9 mouse cellular contexts compared by ENCODE assay signal in genomic region chr17:34712951-34713350, GRCm38 (mm10). TPM values are rescaled to one million over a fixed set of nuclear protein-coding genes. Genes with fewer than 3 reads are reported as not detected.
DNase-seq lines count a peak whose midpoint lies in the region; ATAC-seq and TF ChIP-seq lines count a peak whose summit lies in the region.
"Had no signal": no experiment of that assay in that cellular context is flagged by ENCODE, and none has a peak within 500 bp of the region (broad histone marks: within the 10 kb centered on the region; RNA-seq: fewer than 3 reads in every experiment).

No protein-coding gene starts in this region.

- no peaks in the 10 kb centered on the region for H3K4me1 ChIP-seq in lung, postnatal 0 days (ENCODE audit: insufficient read depth, low read depth, low read length)

- peak; percentile 45 for DNase-seq in CD4-positive, CD25-positive, alpha-beta regulatory T cell, adult 2 months (ENCODE audit: low read depth, low spot score)
- DNase-seq in 416B (ENCODE audit: low read depth) = peak; percentile 58
- peak; percentile 22 for DNase-seq in c-Kit-positive CD71-negative TER-119-negative erythroid progenitor cells, embryonic 14.5 days (ENCODE audit: low read depth)
- DNase-seq in gastrocnemius, postnatal 10 days = peak; percentile 75
- peak; percentile 61 to 90 for DNase-seq in kidney, postnatal 36 days
- peak; percentile 62 for DNase-seq in lung, postnatal 0 days (ENCODE audit: low spot score)
- peak; percentile 40 to 77 for DNase-seq in spleen, postnatal 4 days (ENCODE audit: low spot score in 2 of 2)

- no peaks in the 10 kb centered on the region for H3K27me3 ChIP-seq in lung, postnatal 0 days (replicated peaks; ENCODE audit: insufficient read depth, low read length)

- peak; percentile 81 for TF ChIP-seq CTCF in lung, postnatal 0 days (IDR thresholded peaks at IDR 0.05)

- no peak overlapping the region for H3K4me3 ChIP-seq in lung, postnatal 0 days (ENCODE audit: low read depth, low read length)

- no peak overlapping the region for H3K27ac ChIP-seq in lung, postnatal 0 days (ENCODE audit: low read length)

- TF ChIP-seq EP300 in lung, postnatal 0 days (IDR thresholded peaks at IDR 0.05) = no peak

- no peak overlapping the region for H3K4me2 ChIP-seq in lung, postnatal 0 days (replicated peaks; ENCODE audit: low read depth, low read length)

- no peaks in the 10 kb centered on the region for H3K9me3 ChIP-seq in lung, postnatal 0 days (ENCODE audit: low read length)

- 33% methylated on average over 6 of the region's 6 CpGs for WGBS in lung, postnatal 0 days

- H3K36me3 ChIP-seq in lung, postnatal 0 days (ENCODE audit: insufficient read depth, low read length) = no peaks in the 10 kb centered on the region

- no peak for ATAC-seq in CD4-positive, CD25-positive, alpha-beta regulatory T cell, adult 4 months
- ATAC-seq in lung, postnatal 0 days = peak; percentile 54

- H3K9ac ChIP-seq in lung, postnatal 0 days (replicated peaks; ENCODE audit: low read depth) = no peak overlapping the region

RNA-seq across cellular contexts. Expression of gene C4b, which starts 30.7 kb away (rescaled TPM):
- not detected for polyA plus RNA-seq in CD4-positive, CD25-positive, alpha-beta regulatory T cell, adult 4 months (2017; shearing (Covaris generic))
- total RNA-seq in gastrocnemius, postnatal 10 days (2021) = 1 to 10 TPM; 2.0 to 3.3 TPM
- 5.1 and 6.5 TPM in 2 replicates for polyA plus RNA-seq in lung, postnatal 0 days (2015; fragmentation: Nextera tagmentation; extraction: Ambion mirVana)
- polyA plus RNA-seq: C2C12 had no signal

RNA-seq across cellular contexts. Expression of gene Tnxb, which starts 42.6 kb away (rescaled TPM):
- not detected for polyA plus RNA-seq in CD4-positive, CD25-positive, alpha-beta regulatory T cell, adult 4 months (2017; shearing (Covaris generic))
- 100 to 1,000 TPM in 1 of 2 experiments, 10 to 100 TPM in 1; 90.2 to 123 TPM for total RNA-seq in gastrocnemius, postnatal 10 days (2021)
- 0.85 and 0.99 TPM in 2 replicates for polyA plus RNA-seq in lung, postnatal 0 days (2015; fragmentation: Nextera tagmentation; extraction: Ambion mirVana)

Comparison
In these comparisons a context has a peak if more than half of its experiments do, and no peak if none do; other contexts are left out.
1. DNase-seq: peak in every context shown above with its lines; median percentile 76 in kidney, postnatal 36 days; 75 in gastrocnemius, postnatal 10 days; 62 in lung, postnatal 0 days; 58 in spleen, postnatal 4 days; 58 in 416B; 45 in CD4-positive, CD25-positive, alpha-beta regulatory T cell, adult 2 months; 22 in c-Kit-positive CD71-negative TER-119-negative erythroid progenitor cells, embryonic 14.5 days.